Mouse (Mus musculus): Measurements from ENCODE around the gene Hikeshi. TPM values are rescaled to one million over a fixed set of nuclear protein-coding genes. Genes with fewer than 3 reads are reported as not detected.

Hikeshi gene
- polyA plus RNA-seq, 1 experiment from 2014 or later, result 134 TPM

Other genes with a start within 250 kb of the Hikeshi start
- gene Ccdc81, start 37.6 kb downstream of the Hikeshi start, polyA plus RNA-seq (2014; fragmentation: Nextera tagmentation; extraction: Ambion mirVana), result 0.27 and 0.66 TPM in 2 replicates
- gene Eed, start 39.8 kb upstream of the Hikeshi start, polyA plus RNA-seq (2014; fragmentation: Nextera tagmentation; extraction: Ambion mirVana), result 29.2 and 32.9 TPM in 2 replicates
- 53.0 and 56.3 TPM in 2 replicates for gene Picalm, start 189.0 kb upstream of the Hikeshi start, polyA plus RNA-seq (2014; fragmentation: Nextera tagmentation; extraction: Ambion mirVana)

Data from midbrain, embryonic 14.5 days (tissue).